Mouse (Mus musculus) embryonic facial prominence, embryonic 13.5 days (tissue): ENCODE results near the gene Tbkbp1. TPM values are rescaled to one million over a fixed set of nuclear protein-coding genes. Genes with fewer than 3 reads are reported as not detected.

Experiments
- ATAC-seq: fragments of 200-750 bp; cut with Nextera tagmentation; 2 replicates; pipeline ENCODE4 v1.8.0; 2017; ENCODE audit warnings: low read depth; ENCODE audit not compliant: insufficient number of reproducible peaks, insufficient read depth, low FRiP score, low TSS enrichment
- H3K27ac ChIP-seq: fragments of 300-500 bp; sonication (generic); 2 replicates; pipeline ENCODE4 v1.5.1; 2015; ENCODE audit warnings: moderate library complexity, mild to moderate bottlenecking, inconsistent platforms
- H3K27me3 ChIP-seq: fragments of 300-500 bp; sonication (generic); 2 replicates; pipeline ENCODE4 v1.6.1; 2015; ENCODE audit warnings: mild to moderate bottlenecking, inconsistent platforms
- H3K36me3 ChIP-seq: fragments of 300-500 bp; sonication (generic); 2 replicates; pipeline ENCODE4 v1.6.1; 2015; ENCODE audit warnings: mild to moderate bottlenecking, inconsistent platforms
- H3K4me1 ChIP-seq: fragments of 300-500 bp; sonication (generic); 2 replicates; pipeline ENCODE4 v1.6.1; 2015; ENCODE audit warnings: inconsistent platforms
- H3K4me2 ChIP-seq: fragments of 300-500 bp; sonication (generic); 2 replicates; pipeline ENCODE4 v1.6.1; 2015; ENCODE audit warnings: moderate library complexity, mild to moderate bottlenecking, inconsistent platforms
- H3K4me3 ChIP-seq: fragments of 300-500 bp; sonication (generic); 2 replicates; pipeline ENCODE4 v1.5.1; 2015; ENCODE audit warnings: mild to moderate bottlenecking, inconsistent platforms
- H3K9ac ChIP-seq: fragments of 300-500 bp; sonication (generic); 2 replicates; pipeline ENCODE4 v1.6.1; 2015; ENCODE audit warnings: mild to moderate bottlenecking, inconsistent platforms
- H3K9me3 ChIP-seq: fragments of 300-500 bp; sonication (generic); 2 replicates; pipeline ENCODE4 v1.6.1; 2016; ENCODE audit warnings: inconsistent platforms
- WGBS: fragments of 180-500 bp; shearing (Covaris S2); methylation state at CpG from one replicate; pipeline ENCODE4 v1.1.7; 2015; ENCODE audit warnings: mixed read lengths; 5-methylcytosine and 5-hydroxymethylcytosine counted together
- polyA plus RNA-seq: library from polyadenylated mRNA; unstranded; fragments of >200 nt; fragmentation: Nextera tagmentation; extraction: Ambion mirVana; gene quantifications from 2 replicates; pipeline ENCODE4 v1.2.1, GENCODE M21; 2015

Tbkbp1 gene
- polyA plus RNA-seq, 1 experiment from 2014 or later = 8.5 TPM

DNA sequence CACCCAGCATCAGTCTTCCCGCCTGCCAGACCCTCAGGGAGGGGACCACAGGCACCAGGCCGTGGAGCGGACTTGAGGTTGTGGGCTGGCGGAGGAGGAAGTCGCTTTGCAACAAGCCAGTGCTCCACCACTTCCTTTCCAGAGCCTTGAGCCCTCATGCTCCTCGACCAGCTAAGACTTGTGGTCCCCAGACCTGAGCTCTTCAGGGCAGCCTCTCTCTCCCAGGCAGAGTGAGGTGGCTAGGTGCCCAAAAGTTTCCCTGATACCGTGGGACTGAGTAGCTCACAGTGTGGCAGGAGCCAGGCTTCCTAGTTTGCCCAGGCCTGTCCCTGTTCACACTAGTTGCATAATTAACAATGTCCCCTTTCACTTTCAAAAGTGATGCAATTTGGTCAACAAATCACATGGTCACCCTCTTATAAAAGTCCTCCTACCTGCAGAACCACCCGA lies 9.1 kb downstream of the Tbkbp1 start:
- no peak overlapping the region for H3K4me2 ChIP-seq
- peaks cover 29% of the 10 kb centered on the region for H3K4me1 ChIP-seq
- WGBS = 73% methylated on average over 8 of the region's 8 CpGs
- no peak overlapping the region for H3K27ac ChIP-seq
- H3K9me3 ChIP-seq = no peaks in the 10 kb centered on the region
- no peak for ATAC-seq
- peaks cover 46% of the 10 kb centered on the region for H3K27me3 ChIP-seq
- H3K36me3 ChIP-seq = peaks cover 92% of the 10 kb centered on the region
- H3K4me3 ChIP-seq = no peak overlapping the region
- H3K9ac ChIP-seq = no peak overlapping the region

DNA sequence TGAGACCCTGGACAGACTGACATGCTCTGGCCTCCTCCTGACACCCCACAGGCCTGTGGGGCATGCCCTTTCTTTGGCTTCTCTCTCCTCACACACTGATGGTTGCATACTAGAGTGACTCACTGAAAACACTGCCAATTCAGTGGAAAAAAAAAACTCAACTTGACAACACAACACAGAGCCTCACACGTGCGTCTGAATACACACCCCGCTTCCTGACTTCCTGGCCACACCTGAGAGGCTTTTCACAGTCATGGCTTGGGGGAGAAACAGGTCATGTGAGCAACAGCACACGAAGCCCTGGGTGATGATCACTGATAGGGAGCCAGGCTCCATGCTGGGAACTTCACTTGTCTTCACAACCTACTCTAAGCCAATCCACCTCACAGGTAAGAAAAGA lies 10.5 kb downstream of the Tbkbp1 start:
- H3K36me3 ChIP-seq = peaks cover 90% of the 10 kb centered on the region
- H3K27me3 ChIP-seq = peaks cover 54% of the 10 kb centered on the region
- H3K9ac ChIP-seq = no peak overlapping the region
- no peak for ATAC-seq
- no peaks in the 10 kb centered on the region for H3K9me3 ChIP-seq
- 75% methylated on average over 4 of the region's 4 CpGs for WGBS
- H3K4me2 ChIP-seq = no peak overlapping the region
- no peak overlapping the region for H3K27ac ChIP-seq
- H3K4me3 ChIP-seq = no peak overlapping the region
- H3K4me1 ChIP-seq = peaks cover 21% of the 10 kb centered on the region

DNA sequence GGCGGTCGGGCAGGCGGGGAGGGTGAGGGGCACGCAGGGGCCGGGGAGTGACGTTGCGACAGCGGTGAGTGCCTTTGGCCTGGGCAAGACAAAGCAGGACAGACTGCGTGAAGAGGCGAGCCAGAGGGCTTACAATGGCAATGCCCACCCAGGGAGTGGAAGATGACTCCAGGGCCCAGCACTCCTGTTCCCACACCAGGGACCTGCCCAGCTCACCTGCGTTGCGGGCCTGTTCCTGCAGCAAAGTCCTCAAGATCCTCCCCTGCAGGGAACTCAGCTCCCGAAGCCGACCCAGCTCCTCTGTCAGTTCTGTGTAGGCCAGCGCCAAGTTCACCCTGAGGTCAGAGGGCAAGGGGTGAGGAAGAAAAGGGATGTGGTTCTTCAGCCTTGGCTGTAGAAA lies 12.0 kb downstream of the Tbkbp1 start:
- Histone ChIP-seq H3K4me1 (peaks cover 21% of the 10 kb centered on the region), H3K9ac (peak overlapping the region; percentile 68), H3K4me2 (peak overlapping the region; percentile 69), H3K27ac (no peak overlapping the region), H3K36me3 (peaks cover 75% of the 10 kb centered on the region), H3K27me3 (peaks cover 56% of the 10 kb centered on the region), H3K9me3 (no peaks in the 10 kb centered on the region), H3K4me3 (peak overlapping the region; percentile 40)
- WGBS = 18% methylated on average over 15 of the region's 15 CpGs
- ATAC-seq = no peak

DNA sequence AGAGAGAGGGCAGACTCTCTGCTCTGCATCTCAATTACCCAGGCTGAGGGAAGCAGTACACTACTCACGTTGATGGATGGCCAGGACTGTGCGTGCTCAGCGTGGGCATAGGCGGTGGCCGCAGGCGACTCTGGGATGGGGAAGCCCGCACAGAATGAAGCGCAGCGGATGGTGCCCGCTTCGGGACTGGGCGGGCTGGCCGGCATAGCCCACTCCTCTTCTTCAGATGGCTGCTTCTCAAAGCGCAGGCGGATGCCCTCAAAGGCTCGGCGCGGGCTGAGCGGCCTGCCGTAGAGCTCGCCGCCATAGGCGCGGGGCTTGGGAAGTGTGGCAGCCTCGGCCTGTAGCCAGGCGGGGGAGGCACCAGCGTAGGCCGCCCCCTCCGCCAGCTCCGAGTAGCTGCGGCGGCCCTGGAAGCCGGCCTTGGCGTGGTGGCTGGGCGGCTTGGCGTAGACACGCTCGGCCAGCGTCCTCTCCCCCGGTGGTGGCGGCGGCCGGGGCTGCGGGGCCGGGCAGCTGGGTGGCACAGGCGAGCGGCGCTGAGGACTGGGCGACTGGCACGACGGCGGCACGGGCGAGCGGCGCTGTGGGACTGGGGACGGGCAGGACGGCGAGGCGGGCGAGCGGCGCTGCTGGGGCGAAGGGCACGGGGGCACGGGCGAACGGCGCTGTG lies 12.6 kb downstream of the Tbkbp1 start:
- H3K27ac ChIP-seq = no peak overlapping the region
- ATAC-seq = no peak

DNA sequence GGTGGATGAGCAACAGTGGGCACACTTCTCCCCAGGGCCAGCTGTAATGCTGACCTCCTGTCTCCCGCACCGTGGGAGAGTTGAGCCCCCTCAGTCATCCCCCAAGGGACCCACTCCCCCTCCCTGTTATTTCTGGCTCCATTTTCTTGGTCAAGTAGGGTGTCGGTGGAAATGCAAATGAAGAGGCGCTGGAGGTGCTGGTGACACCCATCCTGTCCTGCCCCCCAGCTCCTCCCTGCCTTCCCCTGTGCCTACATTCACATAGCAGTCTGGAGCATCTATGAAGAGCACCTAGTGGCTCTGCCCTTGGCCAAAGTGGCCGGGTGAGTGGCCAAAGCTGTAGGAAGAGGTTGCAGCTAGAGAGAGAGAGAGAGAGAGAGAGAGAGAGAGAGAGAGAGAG lies 18.0 kb downstream of the Tbkbp1 start:
- no peaks in the 10 kb centered on the region for H3K9me3 ChIP-seq
- peaks cover 31% of the 10 kb centered on the region for H3K27me3 ChIP-seq
- no peak overlapping the region for H3K4me3 ChIP-seq
- no peak overlapping the region for H3K27ac ChIP-seq
- no peak for ATAC-seq
- H3K4me1 ChIP-seq = peaks cover 7% of the 10 kb centered on the region; the same call in 1 of the 2 replicates
- peaks cover 21% of the 10 kb centered on the region for H3K36me3 ChIP-seq
- WGBS = 68% methylated on average over 5 of the region's 5 CpGs
- no peak overlapping the region for H3K4me2 ChIP-seq
- H3K9ac ChIP-seq = no peak overlapping the region

More for the DNA sequence above, 12.6 kb downstream of the Tbkbp1 start:
- Histone ChIP-seq H3K4me2 (peak overlapping the region; percentile 69), H3K36me3 (peaks cover 69% of the 10 kb centered on the region), H3K9ac (peak overlapping the region; percentile 68), H3K9me3 (no peaks in the 10 kb centered on the region), H3K4me1 (peaks cover 21% of the 10 kb centered on the region), H3K4me3 (peak overlapping the region; percentile 40), H3K27me3 (peaks cover 57% of the 10 kb centered on the region)
- 11% methylated on average over 67 of the region's 69 CpGs for WGBS

DNA sequence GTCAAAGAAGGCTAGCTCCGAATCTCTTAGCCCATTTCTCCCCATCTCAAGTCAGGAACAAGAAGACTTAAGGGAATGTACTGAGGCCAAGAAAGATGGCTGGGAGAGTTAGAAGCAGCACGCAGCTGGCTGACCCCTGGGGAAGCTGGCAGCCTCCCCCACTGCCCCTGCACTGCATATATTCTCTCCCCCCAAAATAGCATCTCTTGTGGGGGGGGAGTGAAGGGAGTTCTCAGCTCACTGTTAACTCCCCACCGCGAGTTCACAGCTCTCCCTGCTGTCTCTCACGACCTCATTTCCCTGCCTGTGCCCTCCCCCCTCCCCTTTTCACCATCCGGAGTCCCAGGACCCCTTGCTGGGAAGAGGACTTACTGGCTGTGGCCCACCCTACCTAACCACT lies 19.1 kb downstream of the Tbkbp1 start:
- Histone ChIP-seq H3K36me3 (peaks cover 11% of the 10 kb centered on the region), H3K27ac (no peak overlapping the region), H3K4me2 (no peak overlapping the region), H3K4me1 (peaks cover 15% of the 10 kb centered on the region), H3K9ac (no peak overlapping the region), H3K4me3 (no peak overlapping the region), H3K27me3 (peaks cover 24% of the 10 kb centered on the region), H3K9me3 (no peaks in the 10 kb centered on the region)
- 29% methylated on average over 6 of the region's 6 CpGs for WGBS
- no peak for ATAC-seq

DNA sequence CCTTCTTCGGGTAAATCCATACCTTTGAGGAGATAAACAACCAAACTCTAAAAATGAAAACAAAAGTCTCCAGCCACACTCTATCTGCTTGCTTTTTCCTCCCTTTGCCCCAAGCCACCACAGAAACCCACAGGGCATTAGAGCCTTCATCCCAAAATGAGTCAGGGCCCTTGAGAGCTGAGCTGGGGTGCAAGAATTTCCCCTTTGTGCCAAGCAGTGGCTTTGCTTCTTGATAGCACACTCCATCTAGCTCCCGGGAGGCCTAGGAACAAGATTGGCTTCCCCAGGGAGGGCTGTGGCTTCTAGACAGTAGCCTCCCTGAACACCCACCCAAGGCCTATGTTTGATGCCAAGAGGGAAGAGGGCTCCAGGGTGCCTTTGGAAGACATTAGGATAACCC lies 19.6 kb downstream of the Tbkbp1 start:
- Histone ChIP-seq H3K9me3 (no peaks in the 10 kb centered on the region), H3K4me1 (peaks cover 19% of the 10 kb centered on the region), H3K27me3 (peaks cover 21% of the 10 kb centered on the region), H3K4me2 (no peak overlapping the region), H3K4me3 (no peak overlapping the region), H3K27ac (no peak overlapping the region), H3K36me3 (peaks cover 6% of the 10 kb centered on the region), H3K9ac (no peak overlapping the region)
- WGBS = 80% methylated on average over 2 of the region's 2 CpGs
- no peak for ATAC-seq

DNA sequence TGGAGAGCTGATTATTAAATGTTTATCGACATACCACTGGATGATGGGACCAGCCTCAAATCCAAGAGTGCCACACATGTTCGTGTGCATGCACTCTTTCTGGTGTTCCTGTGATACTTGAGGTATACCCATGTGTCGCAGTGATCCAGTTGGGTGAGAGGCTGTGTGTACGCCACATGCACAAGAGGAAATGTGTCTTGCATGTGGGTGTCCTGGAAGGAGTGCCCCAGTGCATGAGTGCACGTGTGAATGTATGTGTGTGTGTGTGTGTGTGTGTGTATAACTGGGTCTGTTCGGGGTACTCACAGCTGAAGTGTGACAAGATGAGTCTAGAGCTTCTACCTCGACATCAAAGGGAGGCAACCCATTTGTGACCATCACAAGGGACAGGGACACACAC lies 21.0 kb downstream of the Tbkbp1 start:
- peaks cover 26% of the 10 kb centered on the region for H3K4me1 ChIP-seq
- H3K27ac ChIP-seq = no peak overlapping the region
- H3K4me3 ChIP-seq = no peak overlapping the region
- no peak for ATAC-seq
- 88% methylated on average over 5 of the region's 7 CpGs for WGBS
- no peaks in the 10 kb centered on the region for H3K36me3 ChIP-seq
- no peaks in the 10 kb centered on the region for H3K9me3 ChIP-seq
- no peak overlapping the region for H3K4me2 ChIP-seq
- no peak overlapping the region for H3K9ac ChIP-seq
- H3K27me3 ChIP-seq = peaks cover 20% of the 10 kb centered on the region

DNA sequence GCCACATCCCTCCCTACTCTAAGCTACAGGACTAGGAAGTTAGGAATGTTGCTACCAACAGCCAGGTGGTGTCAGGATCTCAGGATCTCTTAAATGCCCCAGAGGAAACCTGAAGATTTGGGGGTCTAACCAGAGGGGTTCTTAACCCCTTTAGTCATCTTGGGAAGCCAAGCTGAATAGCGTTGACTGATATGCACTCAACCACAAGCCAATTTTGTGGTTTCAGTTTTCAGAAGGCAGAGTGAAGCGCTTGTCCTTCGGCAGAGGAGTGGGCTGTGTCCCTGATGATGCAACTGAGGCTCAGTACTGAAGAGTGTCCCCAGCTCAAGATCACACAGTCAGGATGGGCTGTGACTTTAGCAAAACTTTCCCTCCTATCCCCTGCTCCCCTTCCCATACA lies 22.3 kb downstream of the Tbkbp1 start:
- whole genome bisulfite sequencing = 43% methylated on average over 3 of the region's 3 CpGs
- peaks cover 26% of the 10 kb centered on the region for H3K4me1 ChIP-seq

DNA sequence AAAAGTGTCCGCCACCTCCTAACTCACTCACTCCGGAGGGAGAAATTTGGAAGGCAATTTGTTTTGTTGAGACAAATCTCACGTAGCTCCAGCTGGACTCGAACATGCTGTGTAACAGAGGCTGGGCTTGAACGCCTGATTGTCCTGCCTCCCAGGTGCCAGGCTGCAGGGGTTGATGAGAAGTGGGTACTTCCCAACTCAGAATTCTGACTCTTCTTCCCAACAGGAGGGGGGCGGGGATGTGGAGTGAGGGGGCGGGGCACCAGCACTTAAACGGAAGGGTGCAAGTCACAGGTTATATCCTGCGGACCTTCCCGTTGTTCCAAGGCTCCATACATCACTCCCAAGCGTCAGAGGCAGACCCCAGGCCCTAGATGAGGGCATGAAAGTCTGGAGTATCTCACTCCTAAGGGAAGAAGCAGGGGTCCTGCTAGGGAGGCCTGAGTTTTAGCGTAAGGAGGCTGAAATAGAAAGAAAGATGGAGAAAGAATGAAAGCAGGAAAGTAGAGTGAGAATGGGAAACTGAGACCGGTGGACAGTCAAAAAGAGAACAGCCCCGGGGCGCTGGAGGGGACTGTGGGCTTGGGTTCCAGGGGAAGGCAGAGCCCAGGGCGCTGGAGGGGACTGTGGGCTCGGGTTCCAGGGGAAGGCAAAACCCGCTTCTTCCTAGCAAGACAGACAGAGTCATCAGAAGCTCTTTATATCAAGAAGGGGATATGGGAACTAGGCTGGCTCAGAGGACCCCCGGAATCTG lies 23.6 kb downstream of the Tbkbp1 start:
- Histone ChIP-seq H3K4me2 (peak overlapping the region; percentile 88), H3K9me3 (no peaks in the 10 kb centered on the region), H3K9ac (peak overlapping the region; percentile 72), H3K36me3 (no peaks in the 10 kb centered on the region), H3K27me3 (peaks cover 18% of the 10 kb centered on the region), H3K27ac (no peak overlapping the region), H3K4me1 (peaks cover 30% of the 10 kb centered on the region), H3K4me3 (peak overlapping the region; percentile 55)
- no peak for ATAC-seq
- 18% methylated on average over 19 of the region's 19 CpGs for WGBS

More for the DNA sequence above, 22.3 kb downstream of the Tbkbp1 start:
- no peaks in the 10 kb centered on the region for H3K9me3 ChIP-seq
- no peak overlapping the region for H3K27ac ChIP-seq
- H3K36me3 ChIP-seq = no peaks in the 10 kb centered on the region
- H3K4me3 ChIP-seq = no peak overlapping the region
- no peak overlapping the region for H3K9ac ChIP-seq
- no peak overlapping the region for H3K4me2 ChIP-seq
- no peak for ATAC-seq
- peaks cover 20% of the 10 kb centered on the region for H3K27me3 ChIP-seq

DNA sequence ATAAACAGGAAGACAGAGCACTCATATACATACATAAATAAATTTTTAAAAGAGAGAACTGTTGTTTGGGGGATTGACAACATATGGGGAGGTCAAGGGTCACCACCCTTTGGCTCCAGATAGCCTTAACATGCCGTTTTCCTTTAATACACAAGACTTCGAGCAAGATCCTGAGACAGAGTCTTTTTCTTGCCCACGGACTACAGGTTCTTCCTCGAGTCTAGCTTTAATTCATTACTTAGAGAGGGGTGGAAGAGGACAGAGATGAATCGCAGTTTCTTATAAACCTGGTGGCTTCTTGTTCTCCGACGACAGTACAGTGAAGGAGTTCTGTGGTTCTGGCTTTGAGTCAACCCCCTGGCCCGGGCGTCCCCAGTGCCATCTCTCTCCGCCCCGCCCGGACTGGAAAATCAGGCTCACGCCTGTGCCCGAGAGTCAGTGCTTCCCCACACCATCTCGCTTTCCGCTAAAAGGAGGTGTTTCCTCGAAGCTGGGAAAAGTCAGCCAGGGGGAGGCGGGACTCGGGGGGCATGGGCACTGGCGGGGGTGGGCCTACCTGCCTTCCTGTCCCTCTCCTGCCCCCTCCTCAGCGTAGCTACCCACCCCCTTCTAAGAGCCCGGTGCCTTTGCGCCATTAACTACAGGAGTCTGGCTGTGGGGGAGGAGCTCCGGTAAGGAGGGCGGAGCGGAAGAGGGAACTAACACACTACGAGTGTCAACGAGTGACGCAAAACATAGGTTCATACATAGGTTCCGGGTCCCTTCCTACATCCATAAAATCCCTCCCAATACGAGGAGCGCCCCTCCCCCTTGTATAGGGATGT lies 24.4 kb downstream of the Tbkbp1 start:
- ATAC-seq = peak; percentile 80; the same call in 1 of the 2 replicates
- 2% methylated on average over 32 of the region's 32 CpGs for WGBS
- H3K4me1 ChIP-seq = peaks cover 30% of the 10 kb centered on the region
- H3K9me3 ChIP-seq = no peaks in the 10 kb centered on the region
- H3K9ac ChIP-seq = peak overlapping the region; percentile 72
- peak overlapping the region; percentile 55 for H3K4me3 ChIP-seq
- peak overlapping the region; percentile 88 for H3K4me2 ChIP-seq
- H3K27ac ChIP-seq = no peak overlapping the region
- H3K36me3 ChIP-seq = no peaks in the 10 kb centered on the region
- peaks cover 18% of the 10 kb centered on the region for H3K27me3 ChIP-seq
